Mouse (Mus musculus) megakaryocyte, embryonic 14.5 days (primary cell): ENCODE data around the gene Sv2a. TPM values are rescaled to one million over a fixed set of nuclear protein-coding genes. Genes with fewer than 3 reads are reported as not detected.

Source experiments
- H3K27me3 ChIP-seq: replicated peaks from 2 replicates; pipeline ENCODE3; 2012; ENCODE audit warnings: inconsistent platforms
- H3K36me3 ChIP-seq: replicated peaks from 2 replicates; pipeline ENCODE3; 2012; ENCODE audit warnings: low read length, inconsistent platforms, mixed read lengths
- H3K4me1 ChIP-seq: 2 replicates; pipeline ENCODE4 v1.6.1; 2012; ENCODE audit warnings: inconsistent platforms
- H3K4me3 ChIP-seq: replicated peaks from 2 replicates; pipeline ENCODE3; 2012; ENCODE audit warnings: moderate library complexity, mild to moderate bottlenecking, inconsistent platforms
- H3K9me3 ChIP-seq: 2 replicates; pipeline ENCODE4 v1.6.1; 2012; ENCODE audit warnings: inconsistent platforms
- FLI1 ChIP-seq: IDR thresholded peaks from 2 replicates; pipeline ENCODE4 v1.6.1; 2012; ENCODE audit warnings: low read length, inconsistent platforms, mixed read lengths
- GATA1 ChIP-seq: IDR thresholded peaks from 3 replicates; pipeline ENCODE4 v1.6.1; 2012; ENCODE audit warnings: mixed read lengths, low read length, inconsistent platforms, borderline replicate concordance
- polyA plus RNA-seq: library from polyadenylated mRNA; stranded (reverse); fragments of >175 nt; gene quantifications from 2 replicates; pipeline ENCODE4 v1.2.3, GENCODE M21; 2012; ENCODE audit warnings: low replicate concordance; ENCODE audit not compliant: insufficient read depth

The Sv2a gene
- 1.9 and 7.6 TPM in 2 replicates for polyA plus RNA-seq

- Histone ChIP-seq H3K4me1 (peaks cover 61% of the 10 kb centered on the region), H3K4me3 (peak within 1 kb of the TSS; percentile 92), H3K27me3 (peaks cover 4% of the 10 kb centered on the region), H3K9me3 (no peaks in the 10 kb centered on the region), H3K36me3 (peaks cover 31% of the 10 kb centered on the region)
- TF ChIP-seq FLI1: no peak
- no peak for TF ChIP-seq GATA1
These were observed at the start of gene Sv2a for GRCm38 (mm10) chr3:96180727-96181477. Gene Sv2a, plus strand, starts transcription at chr3:96181151.

DNA sequence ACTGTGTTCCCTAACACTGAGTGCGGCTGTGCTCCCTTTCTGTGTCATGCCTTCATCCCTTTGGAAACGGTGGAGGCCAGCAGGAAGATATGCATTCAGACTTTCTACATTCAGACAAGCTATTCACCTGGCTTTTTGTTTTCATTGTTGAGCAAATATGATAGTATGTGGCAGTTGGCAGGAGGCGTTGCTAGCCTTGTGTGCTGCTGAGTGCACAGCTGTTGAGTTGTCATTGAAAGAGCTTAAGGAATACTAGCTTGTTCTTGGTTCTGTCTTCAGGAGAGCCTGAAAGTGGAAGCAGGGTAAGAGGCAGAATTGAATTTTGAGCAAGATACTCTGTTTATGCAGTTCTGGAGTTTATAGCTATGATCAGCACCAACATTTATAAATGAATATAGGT lies 48.5 kb upstream of the Sv2a start:
- Histone ChIP-seq H3K4me1 (peaks cover 56% of the 10 kb centered on the region), H3K4me3 (no peak overlapping the region), H3K27me3 (no peaks in the 10 kb centered on the region), H3K36me3 (peaks cover 90% of the 10 kb centered on the region), H3K9me3 (no peaks in the 10 kb centered on the region)
- TF ChIP-seq GATA1: no peak
- no peak for TF ChIP-seq FLI1

DNA sequence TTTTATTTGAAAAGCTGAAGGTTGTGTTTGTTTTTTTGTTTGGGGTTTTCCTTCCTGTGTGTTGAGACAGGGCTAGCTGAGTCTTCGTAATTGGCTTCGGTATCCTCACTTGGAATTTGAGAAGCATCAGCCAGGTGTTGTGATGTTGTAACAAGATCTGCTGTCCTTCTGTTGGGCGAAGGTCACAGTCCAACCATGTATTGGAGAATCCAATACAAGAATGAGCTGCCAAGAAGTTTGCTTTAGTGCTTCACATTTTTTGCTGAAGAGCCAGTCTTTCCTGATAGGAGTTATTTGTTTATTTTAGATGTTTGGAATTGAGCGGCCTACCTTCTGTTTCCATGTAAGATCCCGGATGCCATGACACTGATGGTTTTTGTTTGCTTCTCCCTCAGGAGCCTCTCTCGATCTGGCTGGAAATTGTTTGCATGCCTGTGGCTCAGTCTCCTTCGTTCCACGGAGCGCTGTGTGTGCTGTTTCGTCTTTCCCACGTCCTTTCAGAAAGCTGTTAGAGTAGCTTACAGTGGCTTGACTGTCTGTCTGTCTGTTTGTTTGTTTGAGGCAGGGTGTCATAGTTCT lies 47.5 kb upstream of the Sv2a start:
- Histone ChIP-seq H3K4me1 (peaks cover 53% of the 10 kb centered on the region), H3K27me3 (no peaks in the 10 kb centered on the region), H3K36me3 (peaks cover 93% of the 10 kb centered on the region), H3K4me3 (no peak overlapping the region), H3K9me3 (no peaks in the 10 kb centered on the region)
- TF ChIP-seq FLI1: no peak
- TF ChIP-seq GATA1: no peak

GRCm38 (mm10) chr3:96135011-96135410 lies 45.9 kb upstream of the Sv2a start:
- no peak for TF ChIP-seq FLI1
- no peak for TF ChIP-seq GATA1
- peaks cover 93% of the 10 kb centered on the region for H3K36me3 ChIP-seq
- H3K9me3 ChIP-seq: no peaks in the 10 kb centered on the region
- no peak overlapping the region for H3K4me3 ChIP-seq
- H3K27me3 ChIP-seq: no peaks in the 10 kb centered on the region
- H3K4me1 ChIP-seq: peaks cover 42% of the 10 kb centered on the region

DNA sequence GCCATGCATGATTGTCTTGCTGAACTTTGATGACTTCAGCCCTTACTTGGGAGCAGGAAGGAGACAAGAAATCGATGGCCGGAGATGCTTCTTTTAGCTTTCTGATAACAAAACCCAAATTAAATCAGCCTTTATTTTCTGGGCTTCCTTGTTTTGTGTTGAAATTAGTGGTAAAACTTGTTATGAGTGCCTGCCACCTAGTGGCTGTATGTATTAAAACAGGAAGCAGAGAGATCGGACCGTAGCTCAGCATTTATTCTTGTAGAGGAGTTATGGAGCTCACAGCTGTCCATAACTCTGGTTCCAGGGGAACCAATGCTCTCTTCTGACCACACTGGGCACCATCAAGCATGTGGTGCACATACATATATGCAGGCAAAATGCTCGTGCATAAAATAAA lies 33.0 kb upstream of the Sv2a start:
- no peaks in the 10 kb centered on the region for H3K27me3 ChIP-seq
- no peak overlapping the region for H3K4me3 ChIP-seq
- H3K9me3 ChIP-seq: no peaks in the 10 kb centered on the region
- H3K4me1 ChIP-seq: peaks cover 24% of the 10 kb centered on the region
- TF ChIP-seq GATA1: no peak
- no peak for TF ChIP-seq FLI1
- H3K36me3 ChIP-seq: peaks cover 100% of the 10 kb centered on the region

DNA sequence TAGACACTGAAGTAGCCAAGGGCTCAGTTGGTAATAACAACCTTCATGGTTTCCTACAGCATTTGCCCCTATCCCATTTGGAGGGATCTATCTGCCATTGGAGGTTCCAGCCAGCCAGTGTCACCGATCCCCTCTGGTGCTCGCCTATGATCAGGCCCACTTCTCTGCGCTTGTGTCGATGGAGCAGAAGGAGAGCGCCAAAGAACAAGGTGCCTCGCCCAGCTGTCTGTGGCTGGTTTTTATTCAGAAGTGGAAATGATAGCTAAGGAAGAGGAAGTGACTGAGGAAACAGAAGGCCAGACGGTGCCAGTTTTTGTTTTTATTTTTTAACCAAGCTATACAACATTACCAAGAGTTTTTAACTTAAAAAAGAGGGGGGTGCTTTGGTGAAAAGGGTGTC lies 29.1 kb upstream of the Sv2a start:
- H3K9me3 ChIP-seq: no peaks in the 10 kb centered on the region
- peaks cover 100% of the 10 kb centered on the region for H3K36me3 ChIP-seq
- no peak for TF ChIP-seq FLI1
- TF ChIP-seq GATA1: no peak
- no peak overlapping the region for H3K4me3 ChIP-seq
- peaks cover 21% of the 10 kb centered on the region for H3K4me1 ChIP-seq
- no peaks in the 10 kb centered on the region for H3K27me3 ChIP-seq

DNA sequence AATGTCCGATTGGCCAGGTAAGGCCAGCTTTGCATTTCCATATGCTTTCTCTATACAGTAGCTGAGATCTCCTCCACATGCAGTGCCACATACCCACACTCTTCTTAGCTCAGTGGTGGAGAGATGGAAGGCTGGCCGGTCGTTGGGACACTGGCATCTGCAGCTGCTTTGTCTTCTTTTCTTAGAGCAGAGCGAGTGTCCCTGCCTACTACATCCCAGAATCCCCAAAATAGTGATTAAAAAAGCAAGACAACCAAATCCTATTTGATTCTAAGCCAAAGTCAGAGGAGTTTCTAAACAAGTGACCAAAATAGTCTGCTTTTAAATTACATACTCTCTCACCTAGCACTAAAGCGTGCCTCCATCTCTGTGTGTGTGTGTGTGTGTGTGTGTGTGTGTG lies 28.3 kb upstream of the Sv2a start:
- peaks cover 99% of the 10 kb centered on the region for H3K36me3 ChIP-seq

DNA sequence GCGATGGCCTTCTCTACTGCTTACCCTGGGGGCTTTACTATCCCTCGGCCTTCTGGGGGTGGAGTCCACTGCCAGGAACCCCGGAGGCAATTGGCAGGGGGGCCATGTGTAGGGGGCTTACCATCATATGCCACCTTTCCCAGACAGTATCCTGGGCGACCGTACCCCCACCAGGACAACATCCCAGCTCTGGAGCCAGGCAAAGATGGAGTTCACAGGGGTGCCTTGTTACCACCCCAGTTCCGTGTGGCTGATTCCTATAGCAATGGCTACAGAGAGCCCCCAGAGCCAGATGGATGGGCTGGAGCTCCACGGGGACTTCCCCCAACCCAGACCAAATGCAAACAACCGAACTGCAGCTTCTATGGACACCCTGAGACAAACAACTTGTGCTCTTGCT lies 25.4 kb upstream of the Sv2a start:
- H3K4me1 ChIP-seq: peaks cover 23% of the 10 kb centered on the region
- no peak overlapping the region for H3K4me3 ChIP-seq
- no peaks in the 10 kb centered on the region for H3K9me3 ChIP-seq
- no peaks in the 10 kb centered on the region for H3K27me3 ChIP-seq
- H3K36me3 ChIP-seq: peaks cover 70% of the 10 kb centered on the region
- TF ChIP-seq GATA1: no peak
- TF ChIP-seq FLI1: no peak

More for the DNA sequence above, 28.3 kb upstream of the Sv2a start:
- TF ChIP-seq FLI1: no peak
- H3K4me1 ChIP-seq: peaks cover 16% of the 10 kb centered on the region
- H3K27me3 ChIP-seq: no peaks in the 10 kb centered on the region
- no peak overlapping the region for H3K4me3 ChIP-seq
- no peaks in the 10 kb centered on the region for H3K9me3 ChIP-seq

DNA sequence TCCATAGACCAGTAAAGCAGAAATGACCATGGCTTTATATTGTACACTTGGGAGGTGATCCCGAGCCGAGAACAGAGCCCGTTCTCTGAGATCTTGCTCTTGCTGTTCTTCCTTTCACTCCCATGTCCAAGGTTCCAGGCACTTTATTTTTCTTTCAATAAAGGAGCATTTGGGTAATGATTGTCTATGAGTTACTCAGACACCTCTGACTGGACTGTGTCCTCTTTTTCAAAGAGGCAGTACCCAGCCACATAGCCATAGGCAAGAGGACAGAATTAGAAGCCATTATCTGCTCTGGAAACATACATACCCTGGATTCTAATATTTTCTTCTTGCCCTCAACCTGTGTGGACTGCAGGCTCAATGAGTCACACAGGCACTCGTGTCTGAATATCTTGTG lies 21.1 kb upstream of the Sv2a start:
- Histone ChIP-seq H3K4me3 (peak overlapping the region; percentile 47), H3K36me3 (peaks cover 28% of the 10 kb centered on the region), H3K27me3 (peaks cover 11% of the 10 kb centered on the region), H3K4me1 (peaks cover 33% of the 10 kb centered on the region), H3K9me3 (no peaks in the 10 kb centered on the region)
- no peak for TF ChIP-seq FLI1
- no peak for TF ChIP-seq GATA1

- TF ChIP-seq GATA1: no peak
- TF ChIP-seq FLI1: no peak
- Histone ChIP-seq H3K4me3 (peak overlapping the region; percentile 89), H3K27me3 (peaks cover 13% of the 10 kb centered on the region)
These were observed 20.6 kb upstream of the Sv2a start for GRCm38 (mm10) chr3:96160222-96160802.

More at GRCm38 (mm10) chr3:96160222-96160802, 20.6 kb upstream of the Sv2a start:
- Histone ChIP-seq H3K4me1 (peaks cover 33% of the 10 kb centered on the region), H3K9me3 (no peaks in the 10 kb centered on the region), H3K36me3 (peaks cover 26% of the 10 kb centered on the region)
